Mouse (Mus musculus): ENCODE measurements around the gene Elmod3.

Gene Elmod3

GRCm38 (mm10) chr6:72597956-72598753 lies at the start of gene Elmod3, which contains the start of gene Retsat:
Elmod3 (minus strand) TSS chr6:72598413.
Retsat (plus strand) TSS chr6:72598475.
- ChIA-PET CTCF (interaction anchor here (0.5 to 2.3 kb wide), 10 partner anchors 11 to 227 kb away, joined by 3 to 6 read pairs (median 4); partner anchors contain the start of genes Ggcx (in 1 of the 4) and Tgoln1 (in 1 of the 4)), POLR2A (interaction anchor here (0.6 to 4.4 kb wide), 63 partner anchors 10 to 410 kb away, joined by 3 to 32 read pairs (median 4); partner anchors contain the start of genes Tgoln1 (in 3 of the 4), Mat2a (in 2 of the 4), Capg (in 1 of the 4) and Ggcx (in 1 of the 4))

- ChIA-PET POLR2A (interaction anchor here (0.5 to 1.7 kb wide), 12 partner anchors 8 to 243 kb away, joined by 3 to 7 read pairs (median 4); no protein-coding TSS in a partner anchor), CTCF (interaction anchor here (0.5 to 1.8 kb wide), 48 partner anchors 8 to 660 kb away, joined by 3 to 14 read pairs (median 4); partner anchors contain the start of gene Tcf7l1 (in 2 of the 4))
Observed at GRCm38 (mm10) chr6:72647383-72647820, 49.2 kb upstream of the Elmod3 start.

GRCm38 (mm10) chr6:72645364-72645763 lies 47.2 kb upstream of the Elmod3 start:
- POLR2A ChIA-PET: interaction anchor here in 2 of 4 experiments (0.6 to 3.0 kb wide), 9 partner anchors 11 to 172 kb away, joined by 3 to 11 read pairs (median 3); partner anchors contain the start of gene Tgoln1 (in 1 of the 2)

GRCm38 (mm10) chr6:72644576-72644975 lies 46.4 kb upstream of the Elmod3 start:
- CTCF ChIA-PET: interaction anchor here in 3 of 4 experiments (0.6 to 2.1 kb wide), 7 partner anchors 8 to 48 kb away, joined by 3 to 7 read pairs (median 4); no protein-coding TSS in a partner anchor
- POLR2A ChIA-PET: interaction anchor here in 3 of 4 experiments (0.5 to 3.0 kb wide), 12 partner anchors 11 to 171 kb away, joined by 3 to 11 read pairs (median 3); partner anchors contain the start of gene Tgoln1 (in 1 of the 3)

More at GRCm38 (mm10) chr6:72645364-72645763, 47.2 kb upstream of the Elmod3 start:
- CTCF ChIA-PET: interaction anchor here (0.6 to 2.1 kb wide), 9 partner anchors 9 to 79 kb away, joined by 3 to 7 read pairs (median 4); no protein-coding TSS in a partner anchor

- CTCF ChIA-PET: interaction anchor here in 1 of 4 experiments (1.1 kb wide), 1 partner anchor 25 kb away, joined by 5 read pairs; no protein-coding TSS in a partner anchor
- POLR2A ChIA-PET: interaction anchor here in 3 of 4 experiments (0.5 to 1.7 kb wide), 8 partner anchors 11 to 202 kb away, joined by 3 to 4 read pairs (median 3); partner anchors contain the start of genes Mat2a (in 1 of the 3) and Tgoln1 (in 1 of the 3)
Observed at GRCm38 (mm10) chr6:72641218-72641954, 43.2 kb upstream of the Elmod3 start.

- POLR2A ChIA-PET: interaction anchor here in 2 of 4 experiments (1.0 to 3.0 kb wide), 14 partner anchors 11 to 207 kb away, joined by 3 to 15 read pairs (median 4); partner anchors contain the start of genes Tgoln1 (in 2 of the 2), Elmod3 (in 1 of the 2), Mat2a (in 1 of the 2) and Retsat (in 1 of the 2)
- CTCF ChIA-PET: interaction anchor here (0.7 to 3.2 kb wide), 20 partner anchors 8 to 206 kb away, joined by 3 to 12 read pairs (median 3); no protein-coding TSS in a partner anchor
Observed at GRCm38 (mm10) chr6:72636940-72637339, 38.7 kb upstream of the Elmod3 start.

GRCm38 (mm10) chr6:72635760-72636431 lies 37.7 kb upstream of the Elmod3 start:
- CTCF ChIA-PET: interaction anchor here (0.6 to 3.2 kb wide), 21 partner anchors 9 to 207 kb away, joined by 3 to 12 read pairs (median 4); no protein-coding TSS in a partner anchor
- POLR2A ChIA-PET: interaction anchor here in 2 of 4 experiments (0.8 to 3.0 kb wide), 13 partner anchors 12 to 206 kb away, joined by 3 to 15 read pairs (median 4); partner anchors contain the start of genes Mat2a (in 1 of the 2) and Tgoln1 (in 1 of the 2)

- ChIA-PET POLR2A (interaction anchor here in 3 of 4 experiments (0.5 to 3.0 kb wide), 8 partner anchors 10 to 154 kb away, joined by 3 to 15 read pairs (median 4); no protein-coding TSS in a partner anchor), CTCF (interaction anchor here in 3 of 4 experiments (0.7 to 1.7 kb wide), 6 partner anchors 11 to 101 kb away, joined by 3 to 6 read pairs (median 4); no protein-coding TSS in a partner anchor)
Observed at GRCm38 (mm10) chr6:72634311-72634710, 36.1 kb upstream of the Elmod3 start.

GRCm38 (mm10) chr6:72631700-72632099 lies 33.5 kb upstream of the Elmod3 start:
- ChIA-PET CTCF (no interaction called here), POLR2A (interaction anchor here in 2 of 4 experiments (0.7 kb wide), 2 partner anchors 10 to 202 kb away, joined by 3 to 4 read pairs; no protein-coding TSS in a partner anchor)

- ChIA-PET POLR2A (interaction anchor here in 3 of 4 experiments (0.6 to 2.5 kb wide), 7 partner anchors 11 to 194 kb away, joined by 3 to 10 read pairs (median 4); partner anchors contain the start of gene Tgoln1 (in 2 of the 3)), CTCF (no interaction called here)
Observed at GRCm38 (mm10) chr6:72630961-72631360, 32.7 kb upstream of the Elmod3 start.

GRCm38 (mm10) chr6:72630370-72630769 lies 32.2 kb upstream of the Elmod3 start:
- ChIA-PET POLR2A (interaction anchor here in 3 of 4 experiments (0.7 to 2.5 kb wide), 7 partner anchors 11 to 198 kb away, joined by 3 to 10 read pairs (median 4); partner anchors contain the start of gene Tgoln1 (in 2 of the 3)), CTCF (interaction anchor here in 1 of 4 experiments (0.7 kb wide), 1 partner anchor 260 kb away, joined by 3 read pairs; no protein-coding TSS in a partner anchor)

GRCm38 (mm10) chr6:72627276-72627675 lies 29.1 kb upstream of the Elmod3 start:
- ChIA-PET POLR2A (interaction anchor here in 3 of 4 experiments (0.6 to 1.7 kb wide), 8 partner anchors 11 to 742 kb away, joined by 3 to 5 read pairs (median 3); partner anchors contain the start of gene Tgoln1 (in 2 of the 3)), CTCF (interaction anchor here in 1 of 4 experiments (1.0 kb wide), 1 partner anchor 176 kb away, joined by 3 read pairs; no protein-coding TSS in a partner anchor)

- ChIA-PET POLR2A (interaction anchor here in 1 of 4 experiments (1.7 kb wide), 1 partner anchor 10 kb away, joined by 5 read pairs; the partner anchor contains the start of gene Tgoln1), CTCF (interaction anchor here in 1 of 4 experiments (1.0 kb wide), 1 partner anchor 177 kb away, joined by 3 read pairs; no protein-coding TSS in a partner anchor)
Observed at GRCm38 (mm10) chr6:72626391-72626790, 28.2 kb upstream of the Elmod3 start.

- ChIA-PET CTCF (interaction anchor here in 2 of 4 experiments (0.5 to 1.6 kb wide), 5 partner anchors 22 to 301 kb away, joined by 3 to 6 read pairs (median 5); no protein-coding TSS in a partner anchor), POLR2A (interaction anchor here (0.7 to 3.7 kb wide), 14 partner anchors 9 to 184 kb away, joined by 3 to 15 read pairs (median 4); partner anchors contain the start of genes Elmod3 (in 2 of the 4), Retsat (in 2 of the 4) and Mat2a (in 1 of the 4))
Observed at GRCm38 (mm10) chr6:72623661-72624402, 25.6 kb upstream of the Elmod3 start.

GRCm38 (mm10) chr6:72622917-72623316 lies 24.7 kb upstream of the Elmod3 start:
- CTCF ChIA-PET: interaction anchor here (0.5 to 1.6 kb wide), 9 partner anchors 21 to 300 kb away, joined by 3 to 5 read pairs (median 3); partner anchors contain the start of gene Tcf7l1 (in 1 of the 4)
- POLR2A ChIA-PET: interaction anchor here (0.6 to 3.7 kb wide), 23 partner anchors 11 to 866 kb away, joined by 3 to 15 read pairs (median 4); partner anchors contain the start of genes Elmod3 (in 2 of the 4), Mat2a (in 2 of the 4), Retsat (in 2 of the 4) and Ggcx (in 1 of the 4)
